Mouse (Mus musculus) right cerebral cortex, postnatal 10 days (tissue): Measurements from ENCODE around the gene Auh.

ENCODE experiments used
- DNase-seq, 2 experiments: peaks; one replicate each; pipeline ENCODE4 v3.0.0; 2021; ENCODE audit warnings: low spot score in 2 of 2

The Auh gene

DNA sequence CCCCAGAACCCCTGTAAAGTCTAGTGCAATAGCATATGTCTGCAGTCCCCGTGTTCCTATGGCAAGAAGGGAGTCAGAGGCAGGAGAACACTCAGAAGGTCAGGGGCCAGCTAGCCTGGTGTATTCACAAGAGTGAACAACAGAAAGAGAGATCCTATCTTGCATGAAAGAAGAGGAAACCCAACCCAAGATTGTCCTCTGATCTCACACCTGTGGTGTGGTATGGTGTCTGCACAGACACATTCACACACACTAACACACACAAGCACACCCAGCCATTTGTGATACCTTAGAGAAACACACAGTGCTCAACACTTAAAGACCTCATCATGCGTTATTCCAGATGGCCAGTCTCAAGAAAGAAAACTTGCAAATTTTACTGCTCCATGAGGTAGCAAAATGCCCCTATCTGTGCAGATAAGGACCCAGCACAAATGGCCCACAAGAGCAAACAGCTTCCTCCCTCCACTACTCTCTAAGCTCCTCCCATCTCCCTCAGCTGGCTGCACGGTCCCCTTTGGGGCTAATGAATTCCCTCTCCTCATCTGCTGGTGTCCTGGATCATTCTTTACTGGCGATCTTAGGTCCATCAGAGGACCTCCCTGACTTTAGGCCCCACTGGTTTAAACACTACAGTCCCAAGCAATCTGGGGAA is 128.7 kb downstream of the Auh start:
- DNase-seq, result no peak

DNA sequence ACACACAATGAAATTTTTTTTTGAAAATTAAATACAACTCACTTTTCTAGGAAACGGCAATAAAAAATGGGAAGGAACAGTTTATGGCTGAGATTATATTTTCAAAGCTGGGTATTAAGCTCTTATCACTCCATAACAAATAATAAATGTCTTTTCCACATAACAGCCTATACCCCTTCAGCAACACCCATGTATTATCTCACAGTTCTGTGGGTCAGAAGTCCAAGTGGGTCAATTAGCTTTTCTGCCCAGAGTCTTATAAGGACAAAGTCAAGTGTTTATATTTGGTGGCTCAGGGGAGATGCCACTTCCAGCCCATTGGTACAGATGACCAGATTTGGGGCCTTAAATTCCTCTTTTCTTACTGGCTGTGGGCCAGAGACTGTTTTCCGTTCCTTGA is 129.4 kb downstream of the Auh start:
- DNase-seq, result no peak

DNA sequence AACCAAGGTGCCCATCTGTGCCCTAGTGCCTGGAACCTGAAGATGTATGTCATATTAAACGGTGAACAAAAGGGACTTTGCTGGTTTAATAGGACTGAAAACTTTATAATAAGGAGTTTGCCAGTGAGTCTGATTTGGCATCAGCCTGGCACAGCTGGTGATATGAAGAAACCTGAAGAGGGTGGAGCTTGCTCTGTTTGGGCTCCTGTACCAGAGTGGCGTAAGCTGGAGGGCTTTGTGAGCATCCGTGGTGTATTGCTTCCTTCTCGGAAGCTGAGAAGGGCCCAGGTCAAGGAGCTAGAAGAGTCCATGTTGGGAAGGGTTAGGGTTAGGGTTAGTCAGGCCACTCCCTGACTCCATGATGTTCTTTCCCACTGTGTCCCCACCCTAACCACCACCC is 135.2 kb downstream of the Auh start:
- no peak for DNase-seq

DNA sequence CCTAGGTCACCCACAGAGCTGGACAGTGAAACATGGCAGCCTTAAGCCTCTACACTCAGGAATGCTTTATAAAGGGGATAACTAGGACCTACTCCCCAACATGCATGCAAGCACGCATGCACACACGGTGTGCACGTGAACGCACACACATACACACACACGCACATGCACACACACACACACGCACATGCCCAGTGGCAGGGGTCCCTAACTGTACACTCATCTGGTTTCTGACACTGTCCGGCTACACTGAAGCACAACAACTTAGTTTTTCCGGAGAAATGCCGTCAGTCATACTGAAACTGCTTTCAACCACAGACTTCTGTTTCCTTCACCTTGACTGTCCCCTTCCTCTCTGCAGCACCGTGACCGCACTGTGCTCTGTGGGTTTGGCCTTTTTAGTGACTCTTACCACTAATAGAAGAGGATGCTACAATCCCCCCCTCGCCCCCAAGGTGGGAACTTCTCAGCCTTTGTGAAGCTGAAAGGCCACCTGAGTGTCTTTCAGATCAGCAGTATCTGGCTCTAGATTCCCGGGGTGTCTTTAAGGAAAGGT is 136.0 kb downstream of the Auh start:
- DNase-seq, result no peak

DNA sequence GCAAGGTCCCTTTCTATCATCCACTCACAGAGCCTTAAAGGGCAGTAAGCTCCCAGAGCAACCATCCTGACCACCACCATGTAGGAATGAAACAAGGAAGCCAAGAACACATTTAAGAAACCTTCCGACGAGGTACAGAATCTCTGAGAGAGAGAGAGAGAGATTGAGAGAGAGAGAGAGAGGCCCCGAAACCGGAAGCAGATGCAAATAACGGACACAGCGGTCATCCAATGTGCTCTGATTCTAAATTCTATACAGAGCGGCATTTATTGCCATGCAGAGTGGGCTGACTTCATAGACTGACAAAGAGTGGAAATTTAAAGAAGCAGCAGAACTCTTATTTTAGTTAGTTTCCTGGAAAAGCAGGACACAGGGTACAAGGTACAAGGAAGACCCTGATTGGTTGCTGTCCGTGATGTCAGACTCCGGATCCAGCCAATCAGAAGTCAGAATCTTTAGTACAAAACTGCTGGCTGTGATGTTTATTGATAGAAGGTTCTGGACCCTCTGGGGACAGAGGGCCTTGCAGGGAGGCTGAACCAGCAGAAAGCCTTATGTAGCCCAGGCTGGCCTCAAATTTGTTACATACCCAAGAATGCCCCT is 137.1 kb downstream of the Auh start:
- DNase-seq, result no peak

DNA sequence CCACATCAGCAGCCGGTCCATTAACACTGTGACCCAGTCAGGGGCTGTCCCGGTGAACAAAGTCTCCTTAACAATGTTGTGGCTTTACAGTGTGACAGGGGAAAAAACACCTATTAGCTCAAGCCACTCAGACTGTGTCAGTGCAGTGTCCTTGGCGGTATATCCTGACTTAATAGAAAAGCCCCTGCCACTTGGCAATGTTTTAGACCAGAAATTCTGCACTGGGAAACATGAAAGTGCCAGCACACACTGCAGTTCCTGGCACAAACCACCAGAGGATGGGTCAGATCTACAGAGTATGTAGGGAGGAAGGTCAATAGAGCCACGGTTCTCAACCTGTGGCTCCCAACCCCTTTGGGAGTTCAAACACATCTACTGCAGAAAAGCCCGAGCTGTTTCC is 138.6 kb downstream of the Auh start:
- no peak for DNase-seq
